ENCODE assay signal across 8 mouse cellular contexts in the genomic region with DNA sequence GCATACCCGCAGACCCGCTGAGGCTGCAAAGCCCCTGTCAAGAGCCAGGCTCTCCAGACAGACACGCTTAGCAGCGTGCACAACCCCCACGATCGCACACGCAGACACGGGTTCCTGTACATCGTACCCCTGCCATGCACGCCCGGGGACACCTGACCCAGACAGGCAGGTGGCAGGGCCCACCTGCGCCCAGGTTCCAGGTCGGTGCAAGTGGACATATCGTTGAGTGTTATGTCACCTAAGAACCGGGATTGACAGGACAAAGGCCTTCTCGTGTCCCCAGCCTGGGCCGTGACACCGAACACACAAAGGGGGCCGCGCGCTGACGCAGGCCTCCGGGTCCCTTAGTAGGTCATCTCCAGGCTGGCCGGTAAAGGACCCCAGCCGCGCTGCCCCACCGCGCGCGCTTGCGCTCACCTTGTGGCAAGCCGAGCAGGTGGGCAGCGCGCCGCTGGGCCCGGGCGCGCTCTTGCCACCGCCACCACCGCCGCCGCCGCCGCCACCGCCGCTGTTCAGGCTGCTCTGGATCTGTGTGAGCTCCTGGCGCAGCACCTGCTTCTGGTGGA. TPM values are rescaled to one million over a fixed set of nuclear protein-coding genes. Genes with fewer than 3 reads are reported as not detected.
DNase-seq lines count a peak whose midpoint lies in the region; ATAC-seq and TF ChIP-seq lines count a peak whose summit lies in the region.

No protein-coding gene starts in this region.

- 12% methylated on average over 46 of the region's 47 CpGs for WGBS in heart, embryonic 13.5 days
- WGBS in embryonic facial prominence, embryonic 15.5 days = 10% methylated on average over 47 of the region's 47 CpGs
- WGBS in limb, embryonic 14.5 days = 31% methylated on average over 25 of the region's 47 CpGs
- WGBS in stomach, postnatal 0 days = 12% methylated on average over 42 of the region's 47 CpGs

- intact Hi-C loops in heart, postnatal 25 days (cut with DNase I) = loop anchor here (2.0 kb wide), 1 partner anchor 47 kb away; no protein-coding TSS in a partner anchor

- H3K4me3 ChIP-seq in heart, embryonic 13.5 days = peak overlapping the region; percentile 76
- peak overlapping the region; percentile 84 for H3K4me3 ChIP-seq in E14TG2a.4 (replicated peaks; ENCODE audit: low read length)
- peak overlapping the region; percentile 64 for H3K4me3 ChIP-seq in embryonic facial prominence, embryonic 15.5 days (replicated peaks)
- peak overlapping the region; percentile 67 for H3K4me3 ChIP-seq in limb, embryonic 14.5 days (replicated peaks; ENCODE audit: low read length)
- H3K4me3 ChIP-seq in stomach, postnatal 0 days (ENCODE audit: low read depth, low read length) = peak overlapping the region; percentile 65

- H3K4me2 ChIP-seq in heart, embryonic 13.5 days = peak overlapping the region; percentile 85
- peak overlapping the region; percentile 93 for H3K4me2 ChIP-seq in embryonic facial prominence, embryonic 15.5 days (replicated peaks)
- H3K4me2 ChIP-seq in limb, embryonic 14.5 days (replicated peaks; ENCODE audit: low read depth, low read length, severe bottlenecking) = peak overlapping the region; percentile 99
- peak overlapping the region; percentile 98 for H3K4me2 ChIP-seq in stomach, postnatal 0 days (replicated peaks; ENCODE audit: low read depth)

- TF ChIP-seq EP300 in stomach, postnatal 0 days (optimal IDR thresholded peaks at IDR 0.05) = no peak

- ATAC-seq in heart, embryonic 13.5 days (ENCODE audit: extremely low read depth, insufficient number of reproducible peaks, low FRiP score, low TSS enrichment) = no peak
- no peak for ATAC-seq in embryonic facial prominence, embryonic 15.5 days (ENCODE audit: insufficient number of reproducible peaks, low FRiP score, low TSS enrichment, low read depth)
- no peak for ATAC-seq in limb, embryonic 14.5 days (ENCODE audit: low FRiP score, low read depth)
- no peak for ATAC-seq in stomach, postnatal 0 days (ENCODE audit: low FRiP score, low TSS enrichment)
- no peak for ATAC-seq in frontal cortex, adult (ENCODE audit: low TSS enrichment)

- no peak for TF ChIP-seq POLR2A in limb, embryonic 14.5 days (IDR thresholded peaks at IDR 0.05; ENCODE audit: borderline replicate concordance, extremely low read depth, insufficient read depth, insufficient read length)

- H3K9ac ChIP-seq in heart, embryonic 13.5 days = peak overlapping the region; percentile 87
- H3K9ac ChIP-seq in embryonic facial prominence, embryonic 15.5 days = peak overlapping the region; percentile 50
- peak overlapping the region; percentile 63 for H3K9ac ChIP-seq in limb, embryonic 14.5 days (ENCODE audit: low read depth, low read length, severe bottlenecking)
- H3K9ac ChIP-seq in stomach, postnatal 0 days (ENCODE audit: low read length) = peak overlapping the region; percentile 71

- H3K4me1 ChIP-seq in heart, embryonic 13.5 days = peaks cover 65% of the 10 kb centered on the region
- peaks cover 65% of the 10 kb centered on the region for H3K4me1 ChIP-seq in E14TG2a.4 (replicated peaks; ENCODE audit: low read depth, low read length)
- peaks cover 59% of the 10 kb centered on the region for H3K4me1 ChIP-seq in embryonic facial prominence, embryonic 15.5 days
- H3K4me1 ChIP-seq in limb, embryonic 14.5 days (ENCODE audit: control insufficient read depth, insufficient read depth, low read length) = peaks cover 30% of the 10 kb centered on the region
- H3K4me1 ChIP-seq in stomach, postnatal 0 days (replicated peaks; ENCODE audit: control insufficient read depth, insufficient read depth) = peaks cover 8% of the 10 kb centered on the region

- peaks cover 12% of the 10 kb centered on the region for H3K36me3 ChIP-seq in heart, embryonic 13.5 days
- H3K36me3 ChIP-seq in E14TG2a.4 (ENCODE audit: insufficient read depth, low read length) = peaks cover 45% of the 10 kb centered on the region
- no peaks in the 10 kb centered on the region for H3K36me3 ChIP-seq in embryonic facial prominence, embryonic 15.5 days
- H3K36me3 ChIP-seq in limb, embryonic 14.5 days (ENCODE audit: control insufficient read depth, insufficient read depth, low read length) = peaks cover 3% of the 10 kb centered on the region
- H3K36me3 ChIP-seq in stomach, postnatal 0 days (ENCODE audit: control insufficient read depth, insufficient read depth, low read length) = no peaks in the 10 kb centered on the region

- no peaks in the 10 kb centered on the region for H3K9me3 ChIP-seq in heart, embryonic 13.5 days
- H3K9me3 ChIP-seq in E14TG2a.4 (ENCODE audit: low read length) = no peaks in the 10 kb centered on the region
- H3K9me3 ChIP-seq in embryonic facial prominence, embryonic 15.5 days (replicated peaks) = no peaks in the 10 kb centered on the region
- H3K9me3 ChIP-seq in limb, embryonic 14.5 days (ENCODE audit: control insufficient read depth, low read length) = no peaks in the 10 kb centered on the region
- H3K9me3 ChIP-seq in stomach, postnatal 0 days (ENCODE audit: control insufficient read depth, low read length) = no peaks in the 10 kb centered on the region

- TF ChIP-seq CTCF in E14TG2a.4 (conservative IDR thresholded peaks at IDR 0.05; ENCODE audit: low read length) = no peak
- no peak for TF ChIP-seq CTCF in stomach, postnatal 0 days (IDR thresholded peaks at IDR 0.05; ENCODE audit: low read depth)

- DNase-seq in heart, postnatal 25 days (ENCODE audit: low spot score) = no peak
- no peak for DNase-seq in limb, embryonic 14.5 days (ENCODE audit: low spot score)
- DNase-seq in stomach, postnatal 0 days (ENCODE audit: low spot score) = no peak
- no peak for DNase-seq in layer of hippocampus, postnatal 25 days (ENCODE audit: extremely low spot score in 1 of 2, low spot score in 1 of 2)

- H3K27me3 ChIP-seq in heart, embryonic 13.5 days (replicated peaks) = no peaks in the 10 kb centered on the region
- peaks cover 32% of the 10 kb centered on the region for H3K27me3 ChIP-seq in E14TG2a.4 (ENCODE audit: insufficient read depth, low read length)
- H3K27me3 ChIP-seq in embryonic facial prominence, embryonic 15.5 days = no peaks in the 10 kb centered on the region
- no peaks in the 10 kb centered on the region for H3K27me3 ChIP-seq in limb, embryonic 14.5 days (ENCODE audit: control insufficient read depth, insufficient read depth, low read length)
- H3K27me3 ChIP-seq in stomach, postnatal 0 days (ENCODE audit: control insufficient read depth, insufficient read depth, low read length) = no peaks in the 10 kb centered on the region

- no peak overlapping the region for H3K27ac ChIP-seq in heart, embryonic 13.5 days (replicated peaks)
- H3K27ac ChIP-seq in embryonic facial prominence, embryonic 15.5 days (replicated peaks) = peak overlapping the region; percentile 13; the same call in 1 of the 2 replicates
- no peak overlapping the region for H3K27ac ChIP-seq in limb, embryonic 14.5 days (replicated peaks; ENCODE audit: low read depth, low read length)
- no peak overlapping the region; the same call in 1 of the 2 replicates for H3K27ac ChIP-seq in stomach, postnatal 0 days (replicated peaks)

RNA-seq across cellular contexts. Expression of gene Zcchc14, which starts 1.3 kb away (rescaled TPM):
- polyA plus RNA-seq in heart, embryonic 13.5 days (2015; fragmentation: Nextera tagmentation; extraction: Ambion mirVana) = 7.8 and 8.7 TPM in 2 replicates
- total RNA-seq in heart, postnatal 25 days (2021) = 10 to 100 TPM; 27.1 to 31.3 TPM
- polyA plus RNA-seq in embryonic facial prominence, embryonic 15.5 days (2015; fragmentation: Nextera tagmentation; extraction: Ambion mirVana) = 15.0 and 16.2 TPM in 2 replicates
- 37.9 and 47.7 TPM in 2 replicates for polyA plus RNA-seq in limb, embryonic 14.5 days (2012; rRNA removed)
- polyA plus RNA-seq in limb, embryonic 14.5 days (2014; fragmentation: Nextera tagmentation; extraction: Ambion mirVana) = 22.4 and 24.1 TPM in 2 replicates
- 4.5 and 5.1 TPM in 2 replicates for polyA plus RNA-seq in stomach, postnatal 0 days (2015; fragmentation: Nextera tagmentation; extraction: Ambion mirVana)
- total RNA-seq in layer of hippocampus, postnatal 25 days (2021) = 10 to 100 TPM; 79.7 to 88.2 TPM
